Mouse (Mus musculus) myocyte (in vitro differentiated cells): Measurements from ENCODE around the gene Ttpal.

Experiments used
- MAX ChIP-seq: IDR thresholded peaks from one replicate; pipeline ENCODE4 v1.6.1; 2011; ENCODE audit warnings: low read depth, mild to moderate bottlenecking, control low read depth
- MYOG ChIP-seq, 3 experiments: IDR thresholded peaks; one replicate each; pipeline ENCODE4 v1.6.1; 2011; ENCODE audit warnings: control low read depth in 2 of 3, low read depth in 2 of 3, mild to moderate bottlenecking in 2 of 3; ENCODE audit not compliant: insufficient read length in 2 of 3, control insufficient read depth in 1 of 3, insufficient read depth in 1 of 3
- POLR2A ChIP-seq: IDR thresholded peaks from one replicate; pipeline ENCODE4 v1.6.1; 2011; ENCODE audit warnings: low read depth, mild to moderate bottlenecking, control low read depth, moderate library complexity; ENCODE audit not compliant: insufficient read length
- POLR2AphosphoS2 ChIP-seq: IDR thresholded peaks from one replicate; pipeline ENCODE4 v1.6.1; 2011; ENCODE audit warnings: low read depth, control low read depth; ENCODE audit not compliant: insufficient read length

DNA sequence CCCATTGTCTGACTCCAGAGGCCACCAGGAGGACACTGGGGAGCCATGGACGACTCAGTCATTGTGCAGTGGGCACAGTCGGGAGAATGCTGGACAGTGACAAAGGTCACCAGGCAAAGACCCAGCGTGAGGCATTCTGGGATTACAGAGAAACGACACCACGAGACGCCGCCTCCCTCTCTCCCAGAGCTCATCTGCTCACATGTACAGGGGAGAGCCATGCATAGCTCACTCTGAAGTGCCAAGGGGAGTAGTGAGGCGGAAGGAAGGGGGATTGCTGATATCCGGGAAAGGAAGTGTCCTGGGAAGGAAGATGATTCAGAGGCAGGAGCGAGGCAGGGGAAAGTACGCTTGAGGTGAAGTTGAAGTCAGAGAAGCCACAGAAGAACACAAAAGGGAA lies 26.9 kb upstream of the Ttpal start:
- no peak for TF ChIP-seq POLR2A
- TF ChIP-seq MYOG (IDR thresholded peaks at IDR 0.05; ENCODE audit: control insufficient read depth in 1 of 3, insufficient read depth in 1 of 3, insufficient read length in 2 of 3, low read depth in 2 of 3) = no peak
- TF ChIP-seq POLR2AphosphoS2 = no peak
- TF ChIP-seq MAX = no peak
